Mouse (Mus musculus) midbrain, embryonic 14.5 days (tissue): ENCODE results near the gene Ncam1. TPM values are rescaled to one million over a fixed set of nuclear protein-coding genes. Genes with fewer than 3 reads are reported as not detected.

Source experiments
- ATAC-seq: fragments of 200-750 bp; cut with Nextera tagmentation; 2 replicates; pipeline ENCODE4 v1.8.0; 2017; ENCODE audit warnings: moderate number of reproducible peaks, moderate library complexity; ENCODE audit not compliant: low FRiP score, low TSS enrichment
- DNase-seq: peaks from one replicate; pipeline ENCODE4 v3.0.0-alpha.2; 2015
- H3K27ac ChIP-seq: fragments of 300-500 bp; sonication (generic); replicated peaks from 2 replicates; pipeline ENCODE4 v1.5.1; 2014; ENCODE audit warnings: mild to moderate bottlenecking, low read depth, low read length, moderate library complexity
- H3K27me3 ChIP-seq: fragments of 300-500 bp; sonication (generic); 2 replicates; pipeline ENCODE4 v1.6.1; 2014; ENCODE audit warnings: low read length, control low read depth, mixed read lengths; ENCODE audit not compliant: control insufficient read depth, insufficient read depth
- H3K36me3 ChIP-seq: fragments of 300-500 bp; sonication (generic); 2 replicates; pipeline ENCODE4 v1.6.1; 2014; ENCODE audit warnings: low read length, control low read depth; ENCODE audit not compliant: control insufficient read depth, insufficient read depth
- H3K4me1 ChIP-seq: fragments of 300-500 bp; sonication (generic); 2 replicates; pipeline ENCODE4 v1.6.1; 2014; ENCODE audit warnings: mild to moderate bottlenecking, antibody characterized with exemption, low read length, control low read depth; ENCODE audit not compliant: control insufficient read depth, insufficient read depth
- H3K4me2 ChIP-seq: fragments of 300-500 bp; sonication (generic); 2 replicates; pipeline ENCODE4 v1.6.1; 2014; ENCODE audit warnings: mild to moderate bottlenecking, low read length, moderate library complexity
- H3K4me3 ChIP-seq: fragments of 300-500 bp; sonication (generic); replicated peaks from 2 replicates; pipeline ENCODE4 v1.5.1; 2014; ENCODE audit warnings: low read depth, low read length
- H3K9ac ChIP-seq: fragments of 300-500 bp; sonication (generic); replicated peaks from 2 replicates; pipeline ENCODE4 v1.6.1; 2014; ENCODE audit warnings: mild to moderate bottlenecking, low read length, moderate library complexity
- H3K9me3 ChIP-seq: fragments of 300-500 bp; sonication (generic); 2 replicates; pipeline ENCODE4 v1.6.1; 2016; ENCODE audit warnings: low read length, control low read depth, mixed read lengths; ENCODE audit not compliant: control insufficient read depth
- WGBS: fragments of 180-500 bp; shearing (Covaris S2); extraction: QIAGEN DNeasy Blood & Tissue Kit; methylation state at CpG from one replicate; pipeline ENCODE4 v1.1.7; 2014; 5-methylcytosine and 5-hydroxymethylcytosine counted together
- polyA plus RNA-seq: library from polyadenylated mRNA; unstranded; fragments of >200 nt; fragmentation: Nextera tagmentation; extraction: Ambion mirVana; gene quantifications from 2 replicates; pipeline ENCODE4 v1.2.1, GENCODE M21; 2014

Ncam1 gene
- polyA plus RNA-seq, 1 experiment from 2014 or later = 389 TPM

DNA sequence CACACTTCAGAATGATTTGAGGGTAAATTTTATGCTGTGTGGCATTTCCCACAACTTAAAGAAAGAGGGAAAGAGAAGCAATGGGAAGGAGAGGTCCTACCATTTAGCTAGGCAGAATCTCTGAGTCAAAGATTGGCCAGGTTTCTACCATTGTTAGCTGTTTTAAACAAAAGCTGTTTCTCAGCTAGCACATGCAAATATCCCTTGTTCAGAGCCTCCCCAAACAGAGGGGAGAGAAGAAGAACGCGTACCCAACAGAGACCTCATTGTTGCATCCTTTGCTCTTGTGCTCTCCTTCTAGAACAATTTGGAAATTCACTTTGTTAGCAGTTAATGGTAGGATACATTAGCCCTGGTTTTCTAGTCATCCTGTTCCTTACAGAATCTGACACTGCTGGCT lies 137.2 kb downstream of the Ncam1 start:
- Histone ChIP-seq H3K9me3 (no peaks in the 10 kb centered on the region), H3K27ac (no peak overlapping the region), H3K27me3 (no peaks in the 10 kb centered on the region), H3K4me2 (no peak overlapping the region), H3K36me3 (0 out of 2 replicates have a peak, but pooled peaks cover 2% of the 10 kb centered on the region), H3K4me1 (peaks cover 8% of the 10 kb centered on the region; the same call in 1 of the 2 replicates), H3K9ac (no peak overlapping the region), H3K4me3 (no peak overlapping the region)
- WGBS = 76% methylated on average over 2 of the region's 2 CpGs
- ATAC-seq = no peak
- no peak for DNase-seq

DNA sequence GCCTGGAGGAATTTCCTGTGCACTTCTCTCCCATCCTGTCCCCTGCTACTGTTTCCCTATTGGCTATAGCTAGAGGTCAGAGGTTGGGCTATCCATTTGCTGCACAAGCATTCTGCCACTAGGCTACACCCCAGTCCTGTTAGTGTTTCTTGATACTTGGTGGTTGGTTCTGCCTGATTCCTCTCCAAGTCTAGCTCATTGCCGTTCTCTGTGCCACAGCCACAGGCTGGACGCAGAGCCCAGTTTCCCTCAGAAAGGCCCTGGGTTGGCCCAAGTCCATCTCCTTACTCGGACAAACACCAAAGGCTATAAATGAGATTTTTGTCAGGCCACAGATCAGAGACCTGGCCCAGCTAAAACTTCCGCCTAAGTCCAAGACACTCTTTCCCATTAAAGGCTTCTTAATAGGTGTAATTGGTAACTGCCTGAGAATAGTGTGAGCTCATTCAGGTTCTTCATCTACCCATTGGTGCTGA lies 140.3 kb downstream of the Ncam1 start:
- no peak overlapping the region for H3K9ac ChIP-seq
- H3K4me1 ChIP-seq = peaks cover 8% of the 10 kb centered on the region; the same call in 1 of the 2 replicates
- no peak for ATAC-seq
- H3K27ac ChIP-seq = peak overlapping the region; percentile 41; the same call in 1 of the 2 replicates
- no peaks in the 10 kb centered on the region for H3K9me3 ChIP-seq
- H3K4me3 ChIP-seq = no peak overlapping the region
- H3K27me3 ChIP-seq = no peaks in the 10 kb centered on the region
- WGBS = 87% methylated on average over 4 of the region's 4 CpGs
- H3K4me2 ChIP-seq = no peak overlapping the region
- no peak for DNase-seq
- H3K36me3 ChIP-seq = 0 out of 2 replicates have a peak, but pooled peaks cover 2% of the 10 kb centered on the region

DNA sequence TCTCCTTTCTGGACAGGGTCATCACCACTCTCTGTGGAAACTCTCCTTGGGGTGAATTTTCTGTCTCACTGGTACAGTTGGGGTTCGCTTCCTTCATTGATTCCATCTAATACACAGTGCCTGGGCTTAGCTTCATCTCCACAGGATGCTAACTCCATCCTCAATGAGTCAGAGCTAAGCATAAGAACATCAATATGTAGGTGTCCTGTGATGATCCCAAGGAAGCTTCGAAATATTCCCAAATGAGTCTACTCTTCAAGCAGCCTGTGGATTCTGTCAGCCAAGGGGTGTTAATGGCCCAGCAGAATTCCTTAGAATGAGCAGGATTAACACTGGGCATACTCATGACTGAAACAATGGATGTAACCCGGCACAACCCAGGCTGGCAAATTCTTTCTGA lies 144.3 kb downstream of the Ncam1 start:
- WGBS = 87% methylated on average over 3 of the region's 3 CpGs
- Histone ChIP-seq H3K36me3 (0 out of 2 replicates have a peak, but pooled peaks cover 2% of the 10 kb centered on the region), H3K4me1 (0 out of 2 replicates have a peak, but pooled peaks cover 3% of the 10 kb centered on the region), H3K4me2 (no peak overlapping the region), H3K9me3 (no peaks in the 10 kb centered on the region), H3K27me3 (no peaks in the 10 kb centered on the region), H3K9ac (no peak overlapping the region), H3K27ac (no peak overlapping the region), H3K4me3 (no peak overlapping the region)
- DNase-seq (no peak), ATAC-seq (no peak)

DNA sequence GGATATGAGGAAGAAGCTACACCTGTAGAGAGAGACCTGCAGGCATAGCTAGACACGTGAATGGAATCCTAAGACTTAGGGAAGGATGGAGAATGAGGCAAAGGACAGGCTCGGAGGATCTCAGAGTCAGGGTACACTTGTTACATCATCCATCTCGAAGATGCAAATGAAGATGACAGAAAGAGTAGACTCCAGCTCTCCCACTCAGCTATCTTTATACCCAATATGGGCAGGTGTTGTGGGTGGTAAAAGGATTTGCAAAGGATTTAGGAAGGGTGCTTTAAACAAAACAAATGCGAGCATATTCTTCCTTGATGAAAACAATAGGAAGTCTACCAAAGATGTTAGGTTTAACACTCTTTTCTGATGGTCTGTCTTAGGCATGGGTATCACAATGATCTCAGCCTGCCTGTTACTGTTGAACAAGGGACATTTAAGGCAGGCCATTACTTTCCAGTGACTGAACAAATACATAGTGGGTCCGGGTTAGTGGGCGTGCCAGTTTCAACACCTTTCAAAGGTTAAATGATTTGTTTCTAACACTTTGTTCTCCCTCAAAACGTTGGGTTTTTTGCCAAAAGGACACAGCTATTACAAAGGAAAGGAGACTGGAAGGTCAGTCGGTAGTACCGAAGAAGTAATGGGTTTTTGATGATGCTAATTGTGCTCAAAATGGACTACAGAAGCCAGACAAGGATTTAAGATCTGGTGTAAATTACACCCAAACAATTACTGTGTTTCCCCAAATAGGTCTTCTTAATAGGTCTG lies 145.1 kb downstream of the Ncam1 start:
- H3K4me1 ChIP-seq = no peaks in the 10 kb centered on the region
- no peak overlapping the region for H3K4me3 ChIP-seq
- no peak overlapping the region for H3K9ac ChIP-seq
- H3K27ac ChIP-seq = no peak overlapping the region
- ATAC-seq (no peak), DNase-seq (no peak)
- H3K36me3 ChIP-seq = 0 out of 2 replicates have a peak, but pooled peaks cover 2% of the 10 kb centered on the region
- H3K4me2 ChIP-seq = no peak overlapping the region
- no peaks in the 10 kb centered on the region for H3K27me3 ChIP-seq
- 81% methylated on average over 9 of the region's 9 CpGs for WGBS
- no peaks in the 10 kb centered on the region for H3K9me3 ChIP-seq

- no peak overlapping the region for H3K27ac ChIP-seq
- 95% methylated on average over 2 of the region's 2 CpGs for WGBS
- H3K4me2 ChIP-seq = no peak overlapping the region
- peaks cover 12% of the 10 kb centered on the region for H3K4me1 ChIP-seq
- no peak for ATAC-seq
- no peak overlapping the region for H3K9ac ChIP-seq
- 0 out of 2 replicates have a peak, but pooled peaks cover 14% of the 10 kb centered on the region for H3K36me3 ChIP-seq
- no peak overlapping the region for H3K4me3 ChIP-seq
- DNase-seq = no peak
- H3K9me3 ChIP-seq = no peaks in the 10 kb centered on the region
- no peaks in the 10 kb centered on the region for H3K27me3 ChIP-seq
Measured at GRCm38 (mm10) chr9:49644296-49644695, 154.4 kb downstream of the Ncam1 start.

DNA sequence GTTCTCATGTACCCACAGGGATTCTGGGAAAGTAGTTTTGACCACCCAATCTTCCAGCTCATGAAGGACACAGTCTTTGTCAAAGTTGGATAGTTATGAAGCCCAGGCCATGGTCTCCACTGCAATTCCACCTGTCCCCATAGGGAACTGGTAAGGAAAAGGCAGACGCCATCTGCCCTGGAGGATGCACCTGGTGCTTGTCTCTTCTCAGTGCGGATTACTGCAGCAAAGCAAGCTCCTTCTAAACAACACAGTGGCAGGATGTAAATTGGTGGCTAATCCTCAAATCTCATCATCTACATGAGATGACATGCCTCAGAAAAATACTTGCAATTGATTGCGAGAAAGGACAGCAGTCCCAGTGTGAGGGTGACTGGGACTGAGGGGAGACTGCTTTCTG lies 158.0 kb downstream of the Ncam1 start:
- Histone ChIP-seq H3K9me3 (no peaks in the 10 kb centered on the region), H3K36me3 (0 out of 2 replicates have a peak, but pooled peaks cover 14% of the 10 kb centered on the region), H3K27ac (0 out of 2 replicates have a peak overlapping the region, but pooled peaks have one; percentile 50), H3K9ac (no peak overlapping the region), H3K27me3 (no peaks in the 10 kb centered on the region), H3K4me2 (no peak overlapping the region), H3K4me1 (peaks cover 27% of the 10 kb centered on the region), H3K4me3 (no peak overlapping the region)
- WGBS = 57% methylated on average over 3 of the region's 3 CpGs
- ATAC-seq (no peak), DNase-seq (no peak)

- peaks cover 30% of the 10 kb centered on the region for H3K4me1 ChIP-seq
- ATAC-seq (no peak), DNase-seq (peak; percentile 49)
- H3K9ac ChIP-seq = no peak overlapping the region
- H3K27ac ChIP-seq = peak overlapping the region; percentile 50; the same call in 1 of the 2 replicates
- H3K9me3 ChIP-seq = no peaks in the 10 kb centered on the region
- WGBS = 34% methylated on average over 8 of the region's 8 CpGs
- no peak overlapping the region for H3K4me2 ChIP-seq
- 0 out of 2 replicates have a peak, but pooled peaks cover 14% of the 10 kb centered on the region for H3K36me3 ChIP-seq
- no peaks in the 10 kb centered on the region for H3K27me3 ChIP-seq
- no peak overlapping the region for H3K4me3 ChIP-seq
Measured at GRCm38 (mm10) chr9:49640142-49640541, 158.6 kb downstream of the Ncam1 start.

- peaks cover 30% of the 10 kb centered on the region for H3K4me1 ChIP-seq
- no peak overlapping the region for H3K27ac ChIP-seq
- no peak overlapping the region for H3K9ac ChIP-seq
- H3K9me3 ChIP-seq = no peaks in the 10 kb centered on the region
- no peak overlapping the region for H3K4me2 ChIP-seq
- H3K4me3 ChIP-seq = no peak overlapping the region
- H3K36me3 ChIP-seq = 0 out of 2 replicates have a peak, but pooled peaks cover 14% of the 10 kb centered on the region
- no peak for DNase-seq
- no peak for ATAC-seq
- H3K27me3 ChIP-seq = no peaks in the 10 kb centered on the region
Measured at GRCm38 (mm10) chr9:49637955-49638354, 160.8 kb downstream of the Ncam1 start.
